Mouse (Mus musculus): Measurements from ENCODE around the gene Gle1. TPM values are rescaled to one million over a fixed set of nuclear protein-coding genes. Genes with fewer than 3 reads are reported as not detected.

Gle1 gene
- polyA plus RNA-seq, 1 experiment from 2014 or later: 101 TPM

- no peak for ATAC-seq
- Histone ChIP-seq H3K9me3 (ENCODE audit: control insufficient read depth, low read length) (no peaks in the 10 kb centered on the region), H3K4me3 (replicated peaks; ENCODE audit: low read length) (no peak overlapping the region), H3K4me2 (ENCODE audit: low read length) (no peak overlapping the region), H3K4me1 (replicated peaks; ENCODE audit: control insufficient read depth, insufficient read depth, low read length) (peaks cover 47% of the 10 kb centered on the region), H3K27me3 (replicated peaks; ENCODE audit: control insufficient read depth, insufficient read depth, low read length) (no peaks in the 10 kb centered on the region), H3K27ac (ENCODE audit: low read length) (no peak overlapping the region), H3K36me3 (ENCODE audit: control insufficient read depth, insufficient read depth) (no peaks in the 10 kb centered on the region), H3K9ac (replicated peaks; ENCODE audit: low read depth, low read length) (no peak overlapping the region)
- 65% methylated on average over 9 of the region's 9 CpGs for WGBS
Measured at GRCm38 (mm10) chr2:29971838-29972635, 36.8 kb downstream of the Gle1 start.

- H3K4me3 ChIP-seq (replicated peaks; ENCODE audit: low read length): no peak overlapping the region
- WGBS: 19% methylated on average over 2 of the region's 2 CpGs
- H3K9me3 ChIP-seq (ENCODE audit: control insufficient read depth, low read length): no peaks in the 10 kb centered on the region
- no peak overlapping the region for H3K27ac ChIP-seq (ENCODE audit: low read length)
- no peaks in the 10 kb centered on the region for H3K36me3 ChIP-seq (ENCODE audit: control insufficient read depth, insufficient read depth)
- H3K4me2 ChIP-seq (ENCODE audit: low read length): no peak overlapping the region
- ATAC-seq: no peak
- no peak overlapping the region for H3K9ac ChIP-seq (replicated peaks; ENCODE audit: low read depth, low read length)
- no peaks in the 10 kb centered on the region for H3K27me3 ChIP-seq (replicated peaks; ENCODE audit: control insufficient read depth, insufficient read depth, low read length)
- H3K4me1 ChIP-seq (replicated peaks; ENCODE audit: control insufficient read depth, insufficient read depth, low read length): peaks cover 32% of the 10 kb centered on the region
Measured at GRCm38 (mm10) chr2:29973525-29973924, 38.3 kb downstream of the Gle1 start.

- Histone ChIP-seq H3K9me3 (ENCODE audit: control insufficient read depth, low read length) (no peaks in the 10 kb centered on the region), H3K27ac (ENCODE audit: low read length) (no peak overlapping the region), H3K4me3 (replicated peaks; ENCODE audit: low read length) (no peak overlapping the region), H3K36me3 (ENCODE audit: control insufficient read depth, insufficient read depth) (peaks cover 25% of the 10 kb centered on the region), H3K4me1 (replicated peaks; ENCODE audit: control insufficient read depth, insufficient read depth, low read length) (peaks cover 8% of the 10 kb centered on the region; the same call in 1 of the 2 replicates), H3K4me2 (ENCODE audit: low read length) (no peak overlapping the region), H3K9ac (replicated peaks; ENCODE audit: low read depth, low read length) (no peak overlapping the region), H3K27me3 (replicated peaks; ENCODE audit: control insufficient read depth, insufficient read depth, low read length) (no peaks in the 10 kb centered on the region)
- ATAC-seq: no peak
Measured at GRCm38 (mm10) chr2:29977307-29977706, 42.1 kb downstream of the Gle1 start.

GRCm38 (mm10) chr2:29980661-29981060, 45.4 kb downstream of the Gle1 start:
- no peak overlapping the region for H3K4me2 ChIP-seq (ENCODE audit: low read length)
- 92% methylated on average over 1 of the region's 1 CpGs for WGBS
- no peak overlapping the region for H3K4me3 ChIP-seq (replicated peaks; ENCODE audit: low read length)
- H3K27me3 ChIP-seq (replicated peaks; ENCODE audit: control insufficient read depth, insufficient read depth, low read length): no peaks in the 10 kb centered on the region
- no peak overlapping the region for H3K9ac ChIP-seq (replicated peaks; ENCODE audit: low read depth, low read length)
- H3K27ac ChIP-seq (ENCODE audit: low read length): no peak overlapping the region
- no peaks in the 10 kb centered on the region for H3K4me1 ChIP-seq (replicated peaks; ENCODE audit: control insufficient read depth, insufficient read depth, low read length)
- ATAC-seq: no peak
- H3K36me3 ChIP-seq (ENCODE audit: control insufficient read depth, insufficient read depth): peaks cover 49% of the 10 kb centered on the region
- no peaks in the 10 kb centered on the region for H3K9me3 ChIP-seq (ENCODE audit: control insufficient read depth, low read length)

- peaks cover 77% of the 10 kb centered on the region for H3K36me3 ChIP-seq (ENCODE audit: control insufficient read depth, insufficient read depth)
- H3K4me3 ChIP-seq (replicated peaks; ENCODE audit: low read length): no peak overlapping the region
- H3K9me3 ChIP-seq (ENCODE audit: control insufficient read depth, low read length): no peaks in the 10 kb centered on the region
- no peak overlapping the region for H3K27ac ChIP-seq (ENCODE audit: low read length)
- no peak overlapping the region for H3K9ac ChIP-seq (replicated peaks; ENCODE audit: low read depth, low read length)
- 39% methylated on average over 2 of the region's 2 CpGs for WGBS
- H3K27me3 ChIP-seq (replicated peaks; ENCODE audit: control insufficient read depth, insufficient read depth, low read length): no peaks in the 10 kb centered on the region
- no peak for ATAC-seq
- no peaks in the 10 kb centered on the region for H3K4me1 ChIP-seq (replicated peaks; ENCODE audit: control insufficient read depth, insufficient read depth, low read length)
- H3K4me2 ChIP-seq (ENCODE audit: low read length): no peak overlapping the region
Measured at GRCm38 (mm10) chr2:29991962-29992361, 56.7 kb downstream of the Gle1 start.

GRCm38 (mm10) chr2:30009101-30009500, 73.9 kb downstream of the Gle1 start:
- 61% methylated on average over 1 of the region's 1 CpGs for WGBS
- no peak overlapping the region for H3K4me3 ChIP-seq (replicated peaks; ENCODE audit: low read length)

More at GRCm38 (mm10) chr2:30009101-30009500, 73.9 kb downstream of the Gle1 start:
- H3K36me3 ChIP-seq (ENCODE audit: control insufficient read depth, insufficient read depth): peaks cover 77% of the 10 kb centered on the region
- H3K4me2 ChIP-seq (ENCODE audit: low read length): no peak overlapping the region
- no peaks in the 10 kb centered on the region for H3K27me3 ChIP-seq (replicated peaks; ENCODE audit: control insufficient read depth, insufficient read depth, low read length)
- no peaks in the 10 kb centered on the region for H3K4me1 ChIP-seq (replicated peaks; ENCODE audit: control insufficient read depth, insufficient read depth, low read length)
- H3K9ac ChIP-seq (replicated peaks; ENCODE audit: low read depth, low read length): no peak overlapping the region
- ATAC-seq: no peak
- H3K27ac ChIP-seq (ENCODE audit: low read length): no peak overlapping the region
- no peaks in the 10 kb centered on the region for H3K9me3 ChIP-seq (ENCODE audit: control insufficient read depth, low read length)

Small RNA genes within 50 kb of the gene (microRNA-seq; reads per million reads assigned to microRNA genes)
- 1.0 reads per million for gene Mir6997

Other genes with a start within 250 kb of the Gle1 start
- 0.22 TPM in 1 of 2 replicates, not detected in the other for gene Gm13420, start 183.7 kb upstream of the Gle1 start, polyA plus RNA-seq (2015; fragmentation: Nextera tagmentation; extraction: Ambion mirVana)
- 0.42 TPM in 1 of 2 replicates, not detected in the other for gene Gm13547, start 176.1 kb upstream of the Gle1 start, polyA plus RNA-seq (2015; fragmentation: Nextera tagmentation; extraction: Ambion mirVana)
- gene Coq4, start 147.9 kb upstream of the Gle1 start, polyA plus RNA-seq (2015; fragmentation: Nextera tagmentation; extraction: Ambion mirVana): 29.8 and 35.9 TPM in 2 replicates
- 36.6 and 42.4 TPM in 2 replicates for gene Trub2, start 146.9 kb upstream of the Gle1 start, polyA plus RNA-seq (2015; fragmentation: Nextera tagmentation; extraction: Ambion mirVana)
- 28.3 and 33.7 TPM in 2 replicates for gene Slc27a4, start 132.8 kb upstream of the Gle1 start, polyA plus RNA-seq (2015; fragmentation: Nextera tagmentation; extraction: Ambion mirVana)
- gene Urm1, start 115.4 kb upstream of the Gle1 start, polyA plus RNA-seq (2015; fragmentation: Nextera tagmentation; extraction: Ambion mirVana): 18.9 and 20.2 TPM in 2 replicates
- 7.3 and 8.4 TPM in 2 replicates for gene Cercam, start 66.3 kb upstream of the Gle1 start, polyA plus RNA-seq (2015; fragmentation: Nextera tagmentation; extraction: Ambion mirVana)
- 61.4 and 73.7 TPM in 2 replicates for gene Odf2, start 46.2 kb upstream of the Gle1 start, polyA plus RNA-seq (2015; fragmentation: Nextera tagmentation; extraction: Ambion mirVana)
- 243 and 294 TPM in 2 replicates for gene Sptan1, start 30.1 kb downstream of the Gle1 start, polyA plus RNA-seq (2015; fragmentation: Nextera tagmentation; extraction: Ambion mirVana)
- 70.2 and 83.3 TPM in 2 replicates for gene Wdr34, start 113.5 kb downstream of the Gle1 start, polyA plus RNA-seq (2015; fragmentation: Nextera tagmentation; extraction: Ambion mirVana)
- 407 and 435 TPM in 2 replicates for gene Set, start 122.0 kb downstream of the Gle1 start, polyA plus RNA-seq (2015; fragmentation: Nextera tagmentation; extraction: Ambion mirVana)
- gene Pkn3, start 142.3 kb downstream of the Gle1 start, polyA plus RNA-seq (2015; fragmentation: Nextera tagmentation; extraction: Ambion mirVana): 2.6 and 3.4 TPM in 2 replicates
- gene Zdhhc12, start 158.2 kb downstream of the Gle1 start, polyA plus RNA-seq (2015; fragmentation: Nextera tagmentation; extraction: Ambion mirVana): 17.8 and 19.0 TPM in 2 replicates
- gene Zer1, start 189.2 kb downstream of the Gle1 start, polyA plus RNA-seq (2015; fragmentation: Nextera tagmentation; extraction: Ambion mirVana): 10.9 and 16.5 TPM in 2 replicates
- 10.5 and 12.7 TPM in 2 replicates for gene Tbc1d13, start 198.3 kb downstream of the Gle1 start, polyA plus RNA-seq (2015; fragmentation: Nextera tagmentation; extraction: Ambion mirVana)
- gene Endog, start 236.1 kb downstream of the Gle1 start, polyA plus RNA-seq (2015; fragmentation: Nextera tagmentation; extraction: Ambion mirVana): 10.7 and 13.3 TPM in 2 replicates
- gene Spout1, start 243.0 kb downstream of the Gle1 start, polyA plus RNA-seq (2015; fragmentation: Nextera tagmentation; extraction: Ambion mirVana): 63.8 and 65.9 TPM in 2 replicates